Mouse (Mus musculus) kidney, adult 2 months (tissue): ENCODE measurements at regions not wholly inside any gene's neighbourhood (a gene's known extent, or its start where the extent isn't known, plus 50 kb on each side); places are given as distances from the start of the nearest gene placed in this dataset.

Source experiments
- CTCF ChIP-seq: fragments of 200-500 bp; conservative IDR thresholded peaks from 2 replicates; pipeline ENCODE4 v1.5.1; 2011; ENCODE audit warnings: low read depth, mild to moderate bottlenecking, control low read depth, low read length, moderate library complexity, mixed read lengths; ENCODE audit not compliant: insufficient read depth, insufficient read length
- POLR2A ChIP-seq: fragments of 200-500 bp; IDR thresholded peaks from one replicate; pipeline ENCODE4 v1.6.1; 2011; ENCODE audit warnings: low read depth, low read length, control low read depth

- no peak for TF ChIP-seq CTCF
- no peak for TF ChIP-seq POLR2A
Observed at GRCm38 (mm10) chr8:116366706-116367105, 138.1 kb upstream of the Dynlrb2 start.
